Mouse (Mus musculus) E14TG2a.4 (cell line): ENCODE measurements around the gene Creb5.

Experiments
- H3K27me3 ChIP-seq: 2 replicates; pipeline ENCODE4 v1.6.1; 2014; ENCODE audit warnings: low read length, control low read depth; ENCODE audit not compliant: insufficient read depth
- H3K36me3 ChIP-seq: 2 replicates; pipeline ENCODE4 v1.6.1; 2014; ENCODE audit warnings: low read length, control low read depth; ENCODE audit not compliant: insufficient read depth
- H3K4me1 ChIP-seq: replicated peaks from 2 replicates; pipeline ENCODE4 v1.6.1; 2014; ENCODE audit warnings: low read depth, low read length, control low read depth
- H3K4me3 ChIP-seq: replicated peaks from 2 replicates; pipeline ENCODE4 v1.5.1; 2014; ENCODE audit warnings: mild to moderate bottlenecking, low read length
- H3K9me3 ChIP-seq: 2 replicates; pipeline ENCODE4 v1.6.1; 2014; ENCODE audit warnings: low read length, control low read depth
- CTCF ChIP-seq: conservative IDR thresholded peaks from 2 replicates; pipeline ENCODE4 v1.5.1; 2014; ENCODE audit warnings: low read length
- NANOG ChIP-seq: IDR thresholded peaks from 2 replicates; pipeline ENCODE4 v1.6.1; 2014; ENCODE audit warnings: borderline replicate concordance, low read length, mixed read lengths
- POU5F1 ChIP-seq: IDR thresholded peaks from 2 replicates; pipeline ENCODE4 v1.6.1; 2014; ENCODE audit warnings: low read length, borderline replicate concordance

Creb5 gene

GRCm38 (mm10) chr6:53497904-53498536 is 210.9 kb downstream of the Creb5 start:
- Histone ChIP-seq H3K4me3 (no peak overlapping the region), H3K9me3 (peaks cover 5% of the 10 kb centered on the region; the same call in 1 of the 2 replicates), H3K4me1 (peaks cover 4% of the 10 kb centered on the region), H3K27me3 (no peaks in the 10 kb centered on the region; the same call in 1 of the 2 replicates), H3K36me3 (no peaks in the 10 kb centered on the region)
- no peak for TF ChIP-seq CTCF
- no peak for TF ChIP-seq NANOG
- TF ChIP-seq POU5F1 = no peak

- Histone ChIP-seq H3K4me1 (peaks cover 4% of the 10 kb centered on the region), H3K9me3 (peaks cover 5% of the 10 kb centered on the region; the same call in 1 of the 2 replicates), H3K36me3 (no peaks in the 10 kb centered on the region), H3K27me3 (no peaks in the 10 kb centered on the region; the same call in 1 of the 2 replicates), H3K4me3 (no peak overlapping the region)
- no peak for TF ChIP-seq CTCF
- TF ChIP-seq POU5F1 = no peak
- TF ChIP-seq NANOG = no peak
Measured at GRCm38 (mm10) chr6:53499621-53500295, 212.7 kb downstream of the Creb5 start.

- no peak for TF ChIP-seq NANOG
- TF ChIP-seq CTCF = no peak
- no peak for TF ChIP-seq POU5F1
Measured at GRCm38 (mm10) chr6:53501236-53501635, 214.2 kb downstream of the Creb5 start.

GRCm38 (mm10) chr6:53506947-53507564 is 220.0 kb downstream of the Creb5 start:
- TF ChIP-seq NANOG = no peak
- TF ChIP-seq CTCF = no peak
- TF ChIP-seq POU5F1 = no peak
- Histone ChIP-seq H3K9me3 (no peaks in the 10 kb centered on the region), H3K36me3 (no peaks in the 10 kb centered on the region), H3K27me3 (peaks cover 8% of the 10 kb centered on the region; the same call in 1 of the 2 replicates), H3K4me1 (no peaks in the 10 kb centered on the region), H3K4me3 (no peak overlapping the region)

More at GRCm38 (mm10) chr6:53501236-53501635, 214.2 kb downstream of the Creb5 start:
- H3K4me1 ChIP-seq = peaks cover 3% of the 10 kb centered on the region
- H3K27me3 ChIP-seq = no peaks in the 10 kb centered on the region; the same call in 1 of the 2 replicates
- no peak overlapping the region for H3K4me3 ChIP-seq
- no peaks in the 10 kb centered on the region for H3K36me3 ChIP-seq
- peaks cover 5% of the 10 kb centered on the region; the same call in 1 of the 2 replicates for H3K9me3 ChIP-seq

- H3K36me3 ChIP-seq = no peaks in the 10 kb centered on the region
- TF ChIP-seq NANOG (no peak), CTCF (no peak), POU5F1 (no peak)
Measured at GRCm38 (mm10) chr6:53508847-53509494, 221.9 kb downstream of the Creb5 start.

GRCm38 (mm10) chr6:53510005-53510404 is 222.9 kb downstream of the Creb5 start:
- Histone ChIP-seq H3K36me3 (no peaks in the 10 kb centered on the region), H3K4me1 (no peaks in the 10 kb centered on the region), H3K27me3 (peaks cover 36% of the 10 kb centered on the region), H3K9me3 (no peaks in the 10 kb centered on the region), H3K4me3 (no peak overlapping the region)
- TF ChIP-seq NANOG (no peak), POU5F1 (no peak), CTCF (no peak)

More at GRCm38 (mm10) chr6:53508847-53509494, 221.9 kb downstream of the Creb5 start:
- Histone ChIP-seq H3K9me3 (no peaks in the 10 kb centered on the region), H3K27me3 (peaks cover 26% of the 10 kb centered on the region), H3K4me3 (no peak overlapping the region), H3K4me1 (no peaks in the 10 kb centered on the region)

GRCm38 (mm10) chr6:53512226-53512625 is 225.2 kb downstream of the Creb5 start:
- Histone ChIP-seq H3K27me3 (peaks cover 52% of the 10 kb centered on the region), H3K4me1 (peaks cover 1% of the 10 kb centered on the region), H3K9me3 (no peaks in the 10 kb centered on the region), H3K4me3 (no peak overlapping the region), H3K36me3 (no peaks in the 10 kb centered on the region)
- TF ChIP-seq CTCF = no peak
- TF ChIP-seq POU5F1 = no peak
- TF ChIP-seq NANOG = no peak

- Histone ChIP-seq H3K36me3 (no peaks in the 10 kb centered on the region), H3K9me3 (no peaks in the 10 kb centered on the region), H3K27me3 (peaks cover 52% of the 10 kb centered on the region), H3K4me1 (peaks cover 9% of the 10 kb centered on the region), H3K4me3 (no peak overlapping the region)
- no peak for TF ChIP-seq NANOG
- no peak for TF ChIP-seq CTCF
- TF ChIP-seq POU5F1 = no peak
Measured at GRCm38 (mm10) chr6:53513380-53513779, 226.3 kb downstream of the Creb5 start.
